Mouse (Mus musculus): ENCODE measurements around the gene Slc50a1. TPM values are rescaled to one million over a fixed set of nuclear protein-coding genes. Genes with fewer than 3 reads are reported as not detected.

Slc50a1 gene
- polyA plus RNA-seq (2012; ENCODE audit: insufficient read depth, low replicate concordance), result 7.0 and 25.0 TPM in 2 replicates

DNA sequence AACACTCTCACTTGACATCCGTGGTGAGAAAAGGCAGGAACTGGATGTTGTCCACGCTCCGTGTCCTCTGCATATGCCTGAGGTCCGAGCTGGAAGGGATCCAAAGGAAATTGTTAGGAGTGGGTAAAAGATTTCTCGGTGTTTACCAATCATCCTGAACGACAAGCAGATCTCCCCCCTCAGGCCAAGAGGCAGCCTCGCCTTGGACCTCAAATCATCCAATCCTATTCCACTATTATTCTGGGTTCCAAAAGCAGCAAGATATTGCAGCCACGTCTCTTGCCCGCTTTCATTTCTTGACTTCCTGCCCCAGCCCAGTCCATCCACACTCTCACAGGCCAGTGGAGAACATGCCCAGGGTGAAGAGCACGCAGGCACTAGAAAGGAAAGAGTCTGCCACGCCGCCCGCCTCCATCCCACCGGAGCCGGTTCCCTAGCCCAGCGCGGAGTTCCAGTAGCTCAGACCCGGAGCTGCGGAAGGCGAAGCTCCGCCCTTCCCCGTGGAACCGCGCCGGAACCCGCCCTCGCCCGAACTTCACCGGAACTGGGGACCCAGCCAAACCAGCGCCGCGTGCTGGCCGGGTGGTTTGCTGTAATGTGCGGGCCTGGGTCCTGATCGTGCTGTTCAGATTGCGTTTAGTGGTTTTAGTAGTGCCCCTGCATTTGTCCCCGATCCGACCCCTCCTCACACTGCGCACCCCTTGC lies at the start of gene Slc50a1:
Slc50a1 (minus strand) TSS at position 520 of the 705 bp plus-strand sequence.
- Histone ChIP-seq H3K36me3 (replicated peaks; ENCODE audit: low read length) (peaks cover 9% of the 10 kb centered on the region), H3K9me3 (no peaks in the 10 kb centered on the region), H3K27me3 (replicated peaks) (peaks cover 21% of the 10 kb centered on the region), H3K4me3 (replicated peaks) (peak within 1 kb of the TSS; percentile 94), H3K4me1 (peaks cover 59% of the 10 kb centered on the region)
- TF ChIP-seq FLI1 (IDR thresholded peaks at IDR 0.05; ENCODE audit: low read length), result no peak
- no peak for TF ChIP-seq GATA1 (IDR thresholded peaks at IDR 0.05; ENCODE audit: borderline replicate concordance, low read length)

DNA sequence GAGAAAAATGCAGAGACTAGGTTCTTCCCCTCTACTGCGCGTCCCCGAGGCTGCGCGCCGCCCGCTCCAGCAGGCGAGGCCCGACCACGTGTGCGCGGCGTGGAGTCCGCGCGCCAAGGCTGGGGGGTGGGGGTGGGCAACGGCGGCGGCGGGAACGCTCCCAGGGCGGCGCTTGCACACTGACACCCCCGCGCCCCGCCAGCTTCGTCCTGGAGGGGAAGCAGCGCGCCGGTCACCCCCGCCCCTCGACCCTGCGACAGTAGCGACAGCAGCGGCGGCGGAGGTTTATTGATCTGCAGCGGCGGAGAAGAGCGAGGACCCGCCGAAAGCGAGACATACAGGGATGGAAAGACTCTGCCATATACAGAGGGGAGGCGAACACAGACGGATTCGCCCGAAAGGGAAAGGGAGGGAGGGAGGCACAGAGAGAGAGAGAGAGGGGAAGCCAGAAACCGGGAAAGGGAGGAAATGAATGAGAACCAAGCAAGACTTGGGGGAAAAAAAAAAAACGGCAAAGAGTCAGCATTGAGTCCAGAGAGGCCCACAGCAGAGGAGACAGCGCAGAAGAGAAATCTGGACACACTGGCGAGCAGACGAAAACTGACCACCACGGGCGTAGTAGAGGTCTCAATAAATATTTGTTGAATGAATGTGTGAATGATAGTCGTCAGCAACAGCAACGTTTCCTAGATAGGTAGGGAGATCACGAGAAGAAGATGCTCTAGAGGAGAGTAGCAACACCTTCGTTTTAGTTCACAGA lies 49.4 kb upstream of the Slc50a1 start:
- peaks cover 95% of the 10 kb centered on the region for H3K27me3 ChIP-seq (replicated peaks)
- TF ChIP-seq GATA1 (IDR thresholded peaks at IDR 0.05; ENCODE audit: borderline replicate concordance, low read length) (no peak), FLI1 (IDR thresholded peaks at IDR 0.05; ENCODE audit: low read length) (no peak)

DNA sequence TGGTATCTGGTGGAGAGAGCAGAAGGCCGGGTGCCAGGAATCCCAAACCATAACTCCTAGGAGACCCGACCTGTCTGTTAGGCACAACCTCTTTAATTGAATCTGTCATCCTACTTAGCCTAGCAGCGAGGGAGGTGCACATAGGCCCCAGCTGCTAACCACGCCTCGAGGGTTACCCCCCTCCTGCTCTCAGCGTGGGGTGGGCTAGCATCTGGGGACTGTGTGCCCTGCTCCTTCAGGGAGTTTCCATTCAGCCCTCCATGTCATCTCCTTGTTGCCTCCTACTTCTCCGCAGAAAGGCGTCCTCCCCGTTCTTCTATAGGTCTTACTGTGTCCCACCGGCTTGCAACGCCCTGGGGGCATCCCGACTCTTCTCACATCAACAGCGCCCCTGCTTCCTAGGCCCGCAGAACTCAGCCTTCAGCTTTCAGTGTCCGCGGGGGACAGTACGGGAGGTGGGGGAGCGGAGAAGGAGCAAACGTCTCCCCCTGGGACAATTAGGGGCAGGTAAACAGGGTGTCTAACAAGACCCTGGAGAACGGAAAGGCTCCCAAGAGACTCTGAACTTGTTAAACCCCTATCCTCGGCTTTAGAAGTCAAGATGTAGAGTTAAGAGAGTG lies 48.7 kb upstream of the Slc50a1 start:
- no peak for TF ChIP-seq GATA1 (IDR thresholded peaks at IDR 0.05; ENCODE audit: borderline replicate concordance, low read length)
- TF ChIP-seq FLI1 (IDR thresholded peaks at IDR 0.05; ENCODE audit: low read length), result no peak
- H3K36me3 ChIP-seq (replicated peaks; ENCODE audit: low read length), result no peaks in the 10 kb centered on the region
- peaks cover 69% of the 10 kb centered on the region for H3K4me1 ChIP-seq
- H3K4me3 ChIP-seq (replicated peaks), result no peak overlapping the region
- no peaks in the 10 kb centered on the region for H3K9me3 ChIP-seq
- peaks cover 97% of the 10 kb centered on the region for H3K27me3 ChIP-seq (replicated peaks)

More for the DNA sequence above, 49.4 kb upstream of the Slc50a1 start:
- Histone ChIP-seq H3K9me3 (no peaks in the 10 kb centered on the region), H3K4me3 (replicated peaks) (peak overlapping the region; percentile 80), H3K36me3 (replicated peaks; ENCODE audit: low read length) (no peaks in the 10 kb centered on the region), H3K4me1 (peaks cover 68% of the 10 kb centered on the region)

DNA sequence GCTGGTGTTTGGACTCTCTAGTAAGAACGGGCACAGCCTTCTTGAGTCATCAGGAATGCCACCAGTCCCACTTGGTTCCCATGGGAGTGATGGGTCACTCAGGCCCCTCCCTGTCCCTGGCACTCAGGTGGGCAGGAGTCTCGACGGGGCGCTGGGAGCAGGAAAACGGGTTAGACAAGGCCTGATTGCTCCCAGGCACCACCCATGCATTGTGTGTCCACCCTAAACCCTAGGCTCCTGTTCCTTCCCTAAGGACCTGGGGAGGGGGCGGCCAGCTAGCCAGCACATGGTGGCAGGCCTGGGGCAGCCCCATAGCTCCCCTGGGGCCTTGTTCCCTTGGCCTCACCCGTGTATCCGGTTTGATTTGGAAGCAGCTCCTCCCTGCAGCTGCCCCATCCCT lies 47.9 kb upstream of the Slc50a1 start:
- peaks cover 96% of the 10 kb centered on the region for H3K27me3 ChIP-seq (replicated peaks)
- no peaks in the 10 kb centered on the region for H3K36me3 ChIP-seq (replicated peaks; ENCODE audit: low read length)
- peaks cover 69% of the 10 kb centered on the region for H3K4me1 ChIP-seq
- TF ChIP-seq FLI1 (IDR thresholded peaks at IDR 0.05; ENCODE audit: low read length), result no peak
- TF ChIP-seq GATA1 (IDR thresholded peaks at IDR 0.05; ENCODE audit: borderline replicate concordance, low read length), result no peak
- no peaks in the 10 kb centered on the region for H3K9me3 ChIP-seq
- H3K4me3 ChIP-seq (replicated peaks), result no peak overlapping the region

DNA sequence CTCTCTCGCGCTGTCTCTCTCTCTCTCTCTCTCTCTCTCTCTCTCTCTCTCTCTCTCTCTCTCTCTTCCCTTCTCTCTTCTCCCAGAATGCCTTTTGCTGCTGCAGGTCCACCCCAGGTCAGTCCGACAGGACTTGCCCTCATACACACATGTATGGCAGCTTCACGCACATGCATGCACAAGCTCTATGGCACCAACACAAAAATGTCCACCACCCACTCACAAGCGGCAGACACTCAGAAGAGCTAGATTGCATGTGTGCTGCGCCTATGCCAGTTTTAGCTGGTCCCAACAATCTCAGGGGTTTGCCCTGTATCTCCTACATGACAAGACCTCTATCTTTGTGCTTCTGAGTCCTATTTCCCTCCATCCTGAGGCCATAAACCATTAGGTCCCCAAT lies 46.9 kb upstream of the Slc50a1 start:
- peaks cover 96% of the 10 kb centered on the region for H3K27me3 ChIP-seq (replicated peaks)
- H3K4me3 ChIP-seq (replicated peaks), result no peak overlapping the region
- H3K4me1 ChIP-seq, result peaks cover 61% of the 10 kb centered on the region
- peaks cover 5% of the 10 kb centered on the region for H3K9me3 ChIP-seq
- TF ChIP-seq GATA1 (IDR thresholded peaks at IDR 0.05; ENCODE audit: borderline replicate concordance, low read length) (no peak), FLI1 (IDR thresholded peaks at IDR 0.05; ENCODE audit: low read length) (no peak)
- no peaks in the 10 kb centered on the region for H3K36me3 ChIP-seq (replicated peaks; ENCODE audit: low read length)

DNA sequence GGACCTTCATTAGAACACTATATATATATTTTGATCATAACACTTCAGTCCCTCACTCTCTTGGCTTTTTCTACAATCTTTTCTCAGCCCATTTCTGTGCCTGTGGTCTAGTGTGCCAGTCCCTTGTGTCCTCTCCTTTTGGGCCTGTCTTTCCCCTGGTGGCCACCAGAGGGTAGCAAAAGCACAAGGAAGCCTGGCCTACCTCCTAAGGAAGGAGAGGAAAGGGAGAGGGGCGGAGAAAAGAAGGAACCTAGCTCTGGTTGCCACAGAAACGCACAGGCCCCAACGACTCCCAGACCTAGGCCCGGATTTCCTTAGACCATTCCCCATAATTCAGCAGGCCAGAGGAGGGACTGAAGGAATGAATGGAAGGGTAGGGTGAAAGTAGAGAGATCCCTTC lies 46.5 kb upstream of the Slc50a1 start:
- Histone ChIP-seq H3K9me3 (peaks cover 9% of the 10 kb centered on the region), H3K4me3 (replicated peaks) (no peak overlapping the region), H3K27me3 (replicated peaks) (peaks cover 96% of the 10 kb centered on the region), H3K4me1 (peaks cover 57% of the 10 kb centered on the region), H3K36me3 (replicated peaks; ENCODE audit: low read length) (no peaks in the 10 kb centered on the region)
- TF ChIP-seq FLI1 (IDR thresholded peaks at IDR 0.05; ENCODE audit: low read length) (no peak), GATA1 (IDR thresholded peaks at IDR 0.05; ENCODE audit: borderline replicate concordance, low read length) (no peak)

DNA sequence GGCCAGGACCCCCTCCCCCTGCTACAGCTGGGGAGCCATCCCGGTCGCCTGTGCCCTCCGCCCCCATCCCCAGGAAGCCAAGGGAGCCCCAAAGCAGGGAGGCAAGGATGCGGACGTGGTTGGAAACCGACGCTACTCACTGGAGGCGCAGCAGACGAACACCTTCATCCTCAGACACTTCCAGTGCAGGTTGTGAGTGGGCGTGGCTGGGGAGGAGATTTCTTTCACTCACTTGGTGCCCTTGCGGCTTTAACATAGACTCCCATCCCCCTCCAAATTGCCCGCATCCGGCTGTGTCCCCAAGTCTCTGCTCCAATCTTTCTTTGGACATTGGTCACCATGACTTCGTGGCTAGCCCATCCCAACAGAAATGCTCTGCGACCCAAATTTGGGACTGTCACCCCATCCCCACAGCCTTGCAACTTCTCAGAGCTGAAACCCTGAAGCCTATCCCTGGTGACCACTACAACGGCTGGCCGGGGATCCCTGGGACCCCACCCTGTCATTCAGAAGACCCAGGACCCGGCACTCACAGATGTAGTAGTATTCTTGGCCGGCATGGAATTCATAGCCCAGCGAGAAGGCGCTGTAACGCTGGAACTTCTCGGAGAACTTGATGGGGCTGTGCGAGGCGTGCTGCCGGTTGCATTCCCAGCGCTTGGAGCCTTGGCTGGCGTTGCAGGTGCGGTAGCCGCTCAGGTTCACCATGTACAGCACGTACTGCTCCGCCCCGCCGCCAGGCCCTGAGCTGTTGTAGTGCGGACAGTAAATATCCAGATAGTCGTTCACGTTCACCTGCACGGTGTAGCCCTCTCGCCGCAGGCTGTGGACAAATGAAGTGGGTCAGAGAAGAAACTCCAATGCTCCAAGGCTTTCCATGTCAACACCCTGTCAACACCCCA lies 45.8 kb upstream of the Slc50a1 start:
- Histone ChIP-seq H3K9me3 (peaks cover 14% of the 10 kb centered on the region), H3K36me3 (replicated peaks; ENCODE audit: low read length) (no peaks in the 10 kb centered on the region), H3K27me3 (replicated peaks) (peaks cover 92% of the 10 kb centered on the region), H3K4me1 (peaks cover 51% of the 10 kb centered on the region), H3K4me3 (replicated peaks) (peak overlapping the region; percentile 86)
- no peak for TF ChIP-seq FLI1 (IDR thresholded peaks at IDR 0.05; ENCODE audit: low read length)
- TF ChIP-seq GATA1 (IDR thresholded peaks at IDR 0.05; ENCODE audit: borderline replicate concordance, low read length), result no peak

DNA sequence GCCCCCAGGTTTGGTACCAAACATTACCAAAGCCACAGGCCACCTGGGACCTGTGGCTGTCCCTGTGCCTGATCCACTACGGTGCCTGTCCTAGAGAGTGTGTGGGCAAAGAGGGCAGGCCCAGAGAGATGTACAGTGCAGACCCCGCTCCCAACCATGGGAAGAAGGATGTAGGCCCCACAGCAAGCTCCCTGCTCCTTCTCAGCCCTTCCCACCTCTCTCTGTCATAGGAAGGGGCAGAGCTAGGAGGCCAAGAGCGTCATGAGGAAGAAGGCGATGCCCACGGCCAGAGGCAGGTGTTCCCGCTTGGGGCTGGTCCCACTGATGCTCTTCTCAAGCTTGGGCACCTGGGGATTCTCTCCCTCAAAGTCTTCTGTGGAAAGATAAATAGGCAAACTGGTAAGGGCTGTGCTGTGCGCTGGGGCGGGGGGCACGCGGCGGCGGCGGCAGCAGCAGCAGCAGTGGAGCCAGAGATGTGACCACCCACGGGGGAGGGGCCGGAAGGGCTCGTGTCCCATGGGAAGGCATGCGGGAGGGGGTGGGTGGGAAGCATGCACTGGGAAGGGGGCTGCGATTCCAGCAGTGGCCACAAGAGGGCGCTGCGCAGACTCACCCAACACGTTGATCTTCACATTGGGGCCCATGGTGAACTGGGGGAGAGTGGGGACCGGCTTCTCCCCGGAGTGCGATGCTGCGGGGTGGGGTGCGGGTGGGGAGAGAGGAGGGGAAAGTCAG lies 45.0 kb upstream of the Slc50a1 start:
- Histone ChIP-seq H3K36me3 (replicated peaks; ENCODE audit: low read length) (no peaks in the 10 kb centered on the region), H3K4me1 (peaks cover 43% of the 10 kb centered on the region), H3K4me3 (replicated peaks) (peak overlapping the region; percentile 86), H3K27me3 (replicated peaks) (peaks cover 84% of the 10 kb centered on the region), H3K9me3 (peaks cover 20% of the 10 kb centered on the region)
- TF ChIP-seq FLI1 (IDR thresholded peaks at IDR 0.05; ENCODE audit: low read length) (no peak), GATA1 (IDR thresholded peaks at IDR 0.05; ENCODE audit: borderline replicate concordance, low read length) (no peak)
